Mouse (Mus musculus): ENCODE results near the gene Tenm4. TPM values are rescaled to one million over a fixed set of nuclear protein-coding genes. Genes with fewer than 3 reads are reported as not detected.
A peak's percentile ranks its signal among the peaks of the same experiment; 100 is the strongest.

Gene Tenm4
- polyA plus RNA-seq, 1 experiment from 2014 or later = 48.9 TPM

GRCm38 (mm10) chr7:96385850-96386249 lies 214.8 kb downstream of the Tenm4 start:
- H3K27me3 ChIP-seq (replicated peaks; ENCODE audit: control insufficient read depth, insufficient read depth, low read length) = no peaks in the 10 kb centered on the region
- 77% methylated on average over 7 of the region's 7 CpGs for WGBS
- H3K4me3 ChIP-seq (ENCODE audit: low read depth, low read length) = no peak overlapping the region
- no peak for ATAC-seq
- H3K36me3 ChIP-seq (ENCODE audit: control insufficient read depth, insufficient read depth, low read length) = no peaks in the 10 kb centered on the region
- H3K9ac ChIP-seq (ENCODE audit: low read length) = no peak overlapping the region
- H3K4me2 ChIP-seq (ENCODE audit: low read length) = no peak overlapping the region
- no peak overlapping the region for H3K27ac ChIP-seq (ENCODE audit: low read depth, low read length)
- peaks cover 26% of the 10 kb centered on the region for H3K4me1 ChIP-seq (ENCODE audit: control insufficient read depth, insufficient read depth, low read length)
- no peaks in the 10 kb centered on the region for H3K9me3 ChIP-seq (replicated peaks; ENCODE audit: control insufficient read depth, low read length)
- DNase-seq (ENCODE audit: low spot score) = no peak

GRCm38 (mm10) chr7:96390034-96390670 lies 219.1 kb downstream of the Tenm4 start:
- peak; percentile 77 for DNase-seq (ENCODE audit: low spot score)
- Histone ChIP-seq H3K4me1 (ENCODE audit: control insufficient read depth, insufficient read depth, low read length) (peaks cover 8% of the 10 kb centered on the region), H3K9ac (ENCODE audit: low read length) (no peak overlapping the region), H3K27me3 (replicated peaks; ENCODE audit: control insufficient read depth, insufficient read depth, low read length) (no peaks in the 10 kb centered on the region), H3K36me3 (ENCODE audit: control insufficient read depth, insufficient read depth, low read length) (no peaks in the 10 kb centered on the region), H3K27ac (ENCODE audit: low read depth, low read length) (no peak overlapping the region), H3K4me3 (ENCODE audit: low read depth, low read length) (no peak overlapping the region), H3K9me3 (replicated peaks; ENCODE audit: control insufficient read depth, low read length) (no peaks in the 10 kb centered on the region), H3K4me2 (ENCODE audit: low read length) (no peak overlapping the region)
- 17% methylated on average over 6 of the region's 6 CpGs for WGBS
- peak; percentile 80 for ATAC-seq

DNA sequence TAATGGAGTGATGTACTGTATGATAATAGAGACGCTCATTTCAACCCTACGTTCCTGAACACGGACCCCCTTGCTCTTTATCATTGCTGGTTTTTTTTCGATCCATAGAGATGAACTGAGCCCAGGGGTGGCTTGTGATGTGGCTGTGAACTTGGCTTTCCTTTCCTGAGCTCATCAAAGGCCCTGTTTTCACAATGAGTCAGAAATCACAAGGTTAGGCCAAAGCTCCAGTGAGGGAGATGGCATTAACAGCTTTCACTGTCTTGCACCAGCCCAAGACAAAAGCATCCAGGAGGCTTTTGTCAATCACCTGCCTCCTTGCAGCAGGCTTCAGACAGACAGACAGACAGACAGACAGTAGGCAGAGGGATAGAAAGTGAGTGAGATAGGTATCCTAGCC lies 219.8 kb downstream of the Tenm4 start:
- no peaks in the 10 kb centered on the region for H3K9me3 ChIP-seq (replicated peaks; ENCODE audit: control insufficient read depth, low read length)
- H3K4me3 ChIP-seq (ENCODE audit: low read depth, low read length) = no peak overlapping the region
- H3K27me3 ChIP-seq (replicated peaks; ENCODE audit: control insufficient read depth, insufficient read depth, low read length) = no peaks in the 10 kb centered on the region
- H3K27ac ChIP-seq (ENCODE audit: low read depth, low read length) = no peak overlapping the region
- ATAC-seq (no peak), DNase-seq (ENCODE audit: low spot score) (no peak)
- H3K9ac ChIP-seq (ENCODE audit: low read length) = no peak overlapping the region
- WGBS = 86% methylated on average over 4 of the region's 4 CpGs
- no peaks in the 10 kb centered on the region for H3K36me3 ChIP-seq (ENCODE audit: control insufficient read depth, insufficient read depth, low read length)
- H3K4me2 ChIP-seq (ENCODE audit: low read length) = no peak overlapping the region
- peaks cover 8% of the 10 kb centered on the region for H3K4me1 ChIP-seq (ENCODE audit: control insufficient read depth, insufficient read depth, low read length)

- Histone ChIP-seq H3K9me3 (replicated peaks; ENCODE audit: control insufficient read depth, low read length) (no peaks in the 10 kb centered on the region), H3K27ac (ENCODE audit: low read depth, low read length) (no peak overlapping the region), H3K4me3 (ENCODE audit: low read depth, low read length) (no peak overlapping the region), H3K4me2 (ENCODE audit: low read length) (no peak overlapping the region), H3K36me3 (ENCODE audit: control insufficient read depth, insufficient read depth, low read length) (no peaks in the 10 kb centered on the region), H3K9ac (ENCODE audit: low read length) (no peak overlapping the region), H3K4me1 (ENCODE audit: control insufficient read depth, insufficient read depth, low read length) (peaks cover 8% of the 10 kb centered on the region), H3K27me3 (replicated peaks; ENCODE audit: control insufficient read depth, insufficient read depth, low read length) (no peaks in the 10 kb centered on the region)
- ATAC-seq = no peak
- 67% methylated on average over 6 of the region's 6 CpGs for WGBS
- no peak for DNase-seq (ENCODE audit: low spot score)
Measured at GRCm38 (mm10) chr7:96391797-96392472, 220.9 kb downstream of the Tenm4 start.

GRCm38 (mm10) chr7:96392600-96392999 lies 221.6 kb downstream of the Tenm4 start:
- ATAC-seq = no peak
- H3K4me3 ChIP-seq (ENCODE audit: low read depth, low read length) = no peak overlapping the region
- no peaks in the 10 kb centered on the region for H3K36me3 ChIP-seq (ENCODE audit: control insufficient read depth, insufficient read depth, low read length)
- H3K9ac ChIP-seq (ENCODE audit: low read length) = no peak overlapping the region
- H3K4me2 ChIP-seq (ENCODE audit: low read length) = no peak overlapping the region
- DNase-seq (ENCODE audit: low spot score) = no peak
- peaks cover 8% of the 10 kb centered on the region for H3K4me1 ChIP-seq (ENCODE audit: control insufficient read depth, insufficient read depth, low read length)
- WGBS = 86% methylated on average over 2 of the region's 2 CpGs
- no peaks in the 10 kb centered on the region for H3K27me3 ChIP-seq (replicated peaks; ENCODE audit: control insufficient read depth, insufficient read depth, low read length)
- no peak overlapping the region for H3K27ac ChIP-seq (ENCODE audit: low read depth, low read length)
- no peaks in the 10 kb centered on the region for H3K9me3 ChIP-seq (replicated peaks; ENCODE audit: control insufficient read depth, low read length)

GRCm38 (mm10) chr7:96397940-96398339 lies 226.9 kb downstream of the Tenm4 start:
- Histone ChIP-seq H3K27ac (ENCODE audit: low read depth, low read length) (no peak overlapping the region), H3K4me3 (ENCODE audit: low read depth, low read length) (no peak overlapping the region), H3K27me3 (replicated peaks; ENCODE audit: control insufficient read depth, insufficient read depth, low read length) (no peaks in the 10 kb centered on the region), H3K9ac (ENCODE audit: low read length) (no peak overlapping the region), H3K9me3 (replicated peaks; ENCODE audit: control insufficient read depth, low read length) (no peaks in the 10 kb centered on the region), H3K4me1 (ENCODE audit: control insufficient read depth, insufficient read depth, low read length) (peaks cover 11% of the 10 kb centered on the region), H3K36me3 (ENCODE audit: control insufficient read depth, insufficient read depth, low read length) (no peaks in the 10 kb centered on the region), H3K4me2 (ENCODE audit: low read length) (no peak overlapping the region)
- ATAC-seq (peak; percentile 43; the same call in 1 of the 2 replicates), DNase-seq (ENCODE audit: low spot score) (peak; percentile 83)
- 13% methylated on average over 1 of the region's 1 CpGs for WGBS

- Histone ChIP-seq H3K9ac (ENCODE audit: low read length) (no peak overlapping the region), H3K4me2 (ENCODE audit: low read length) (no peak overlapping the region), H3K27ac (ENCODE audit: low read depth, low read length) (0 out of 2 replicates have a peak overlapping the region, but pooled peaks have one; percentile 9), H3K36me3 (ENCODE audit: control insufficient read depth, insufficient read depth, low read length) (no peaks in the 10 kb centered on the region), H3K4me3 (ENCODE audit: low read depth, low read length) (no peak overlapping the region), H3K27me3 (replicated peaks; ENCODE audit: control insufficient read depth, insufficient read depth, low read length) (no peaks in the 10 kb centered on the region), H3K4me1 (ENCODE audit: control insufficient read depth, insufficient read depth, low read length) (peaks cover 15% of the 10 kb centered on the region), H3K9me3 (replicated peaks; ENCODE audit: control insufficient read depth, low read length) (no peaks in the 10 kb centered on the region)
- ATAC-seq (peak; percentile 47), DNase-seq (ENCODE audit: low spot score) (peak; percentile 62)
- 49% methylated on average over 11 of the region's 11 CpGs for WGBS
Measured at GRCm38 (mm10) chr7:96400411-96400810, 229.4 kb downstream of the Tenm4 start.

DNA sequence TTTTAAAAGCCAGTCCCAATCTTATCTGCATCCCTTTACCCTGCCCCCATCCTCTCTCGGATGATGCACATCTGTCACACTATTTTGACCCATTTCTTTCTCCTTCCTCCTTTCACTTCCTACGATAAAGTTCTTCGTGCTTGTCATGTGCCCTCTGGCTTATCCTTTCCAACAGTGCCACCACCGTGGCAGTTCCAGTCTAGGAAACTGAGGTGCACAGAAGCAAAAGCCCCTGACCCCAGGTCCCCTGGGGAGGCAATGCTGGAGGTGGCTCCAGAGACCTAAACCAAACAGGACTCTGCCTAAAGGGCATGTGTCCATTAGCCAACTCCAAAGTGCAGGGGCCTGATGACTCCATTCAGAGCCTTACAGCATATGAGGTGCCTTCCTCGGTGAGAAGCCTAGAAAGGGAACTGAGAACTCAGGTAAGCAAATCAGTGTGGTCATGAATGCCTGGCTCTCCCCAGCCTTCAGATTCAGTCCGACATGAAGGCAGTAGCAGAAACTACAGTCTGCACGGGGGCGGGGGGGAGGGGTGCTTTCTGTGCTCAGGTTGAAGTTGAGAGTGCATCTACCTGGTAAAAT lies 235.7 kb downstream of the Tenm4 start:
- no peak overlapping the region for H3K27ac ChIP-seq (ENCODE audit: low read depth, low read length)
- H3K27me3 ChIP-seq (replicated peaks; ENCODE audit: control insufficient read depth, insufficient read depth, low read length) = no peaks in the 10 kb centered on the region
- H3K9ac ChIP-seq (ENCODE audit: low read length) = no peak overlapping the region
- H3K4me2 ChIP-seq (ENCODE audit: low read length) = no peak overlapping the region
- no peaks in the 10 kb centered on the region for H3K9me3 ChIP-seq (replicated peaks; ENCODE audit: control insufficient read depth, low read length)
- ATAC-seq (no peak), DNase-seq (ENCODE audit: low spot score) (no peak)
- 64% methylated on average over 8 of the region's 8 CpGs for WGBS
- no peak overlapping the region for H3K4me3 ChIP-seq (ENCODE audit: low read depth, low read length)
- no peaks in the 10 kb centered on the region for H3K36me3 ChIP-seq (ENCODE audit: control insufficient read depth, insufficient read depth, low read length)
- peaks cover 8% of the 10 kb centered on the region for H3K4me1 ChIP-seq (ENCODE audit: control insufficient read depth, insufficient read depth, low read length)
